Mouse (Mus musculus): ENCODE measurements around the gene Arhgap45.

DNA sequence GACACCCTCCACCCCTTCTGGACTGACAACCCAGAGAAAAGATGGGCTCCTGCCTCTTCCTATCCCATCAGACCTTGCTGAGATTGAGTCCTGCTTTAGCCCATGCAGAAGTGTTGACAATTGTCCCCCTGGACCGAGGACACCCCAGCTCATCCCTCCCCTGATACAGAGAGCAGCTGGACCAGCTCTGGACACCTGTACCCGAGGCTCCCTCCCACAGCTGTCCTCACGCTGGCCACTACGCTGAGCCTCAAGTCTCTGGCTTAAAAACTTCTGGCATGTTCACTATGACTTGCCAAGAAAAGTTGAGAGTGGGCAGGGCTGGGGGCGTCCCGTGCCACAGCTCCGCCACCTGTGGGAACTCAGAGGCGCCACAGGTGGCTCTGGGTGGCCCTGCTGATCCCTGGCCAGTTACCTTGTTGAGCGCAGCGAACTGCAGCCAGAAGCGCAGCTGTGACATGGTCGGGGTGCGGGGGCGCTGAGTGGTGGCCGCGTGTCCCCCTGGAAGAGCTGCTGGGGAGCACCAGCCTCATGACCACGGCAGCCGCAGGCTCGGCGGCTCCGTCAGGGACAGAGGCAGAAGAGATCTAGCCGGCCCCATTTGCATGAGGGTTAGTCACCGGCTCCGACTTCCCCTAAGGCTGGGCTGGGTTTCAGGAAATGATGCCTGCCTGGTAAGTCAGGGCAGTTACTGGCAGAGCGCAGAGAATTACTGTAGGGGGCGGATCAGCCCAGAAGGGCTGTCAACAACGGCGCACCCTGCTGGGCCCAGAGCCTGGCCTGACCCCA lies 58.6 kb downstream of the Arhgap45 start:
- TF ChIP-seq GATA1 (IDR thresholded peaks at IDR 0.05; ENCODE audit: borderline replicate concordance, low read length) (no peak), FLI1 (IDR thresholded peaks at IDR 0.05; ENCODE audit: low read length) (no peak)

Measured in megakaryocyte, embryonic 14.5 days (primary cell).